Mouse (Mus musculus) lung, postnatal 0 days (tissue): ENCODE data around the gene Olfr646. TPM values are rescaled to one million over a fixed set of nuclear protein-coding genes. Genes with fewer than 3 reads are reported as not detected.

Source experiments
- ATAC-seq: fragments of 200-750 bp; cut with Nextera tagmentation; 2 replicates; pipeline ENCODE4 v1.8.0; 2017; ENCODE audit warnings: moderate library complexity
- DNase-seq: peaks from one replicate; pipeline ENCODE4 v3.0.0-alpha.2; 2016; ENCODE audit warnings: low spot score
- H3K27ac ChIP-seq: fragments of 300-500 bp; sonication (generic); 2 replicates; pipeline ENCODE4 v1.5.1; 2014; ENCODE audit warnings: antibody characterized with exemption, mild to moderate bottlenecking, low read length, mixed read lengths
- H3K27me3 ChIP-seq: fragments of 300-500 bp; sonication (generic); replicated peaks from 2 replicates; pipeline ENCODE4 v1.6.1; 2014; ENCODE audit warnings: low read length, mixed read lengths; ENCODE audit not compliant: insufficient read depth
- H3K36me3 ChIP-seq: fragments of 300-500 bp; sonication (generic); 2 replicates; pipeline ENCODE4 v1.6.1; 2014; ENCODE audit warnings: low read length, mixed read lengths; ENCODE audit not compliant: insufficient read depth
- H3K4me1 ChIP-seq: fragments of 300-500 bp; sonication (generic); 2 replicates; pipeline ENCODE4 v1.6.1; 2014; ENCODE audit warnings: antibody characterized with exemption, low read depth, low read length, mixed read lengths; ENCODE audit not compliant: insufficient read depth
- H3K4me2 ChIP-seq: fragments of 300-500 bp; sonication (generic); replicated peaks from 2 replicates; pipeline ENCODE4 v1.6.1; 2014; ENCODE audit warnings: low read depth, mild to moderate bottlenecking, low read length, moderate library complexity, mixed read lengths
- H3K4me3 ChIP-seq: fragments of 300-500 bp; sonication (generic); 2 replicates; pipeline ENCODE4 v1.5.1; 2014; ENCODE audit warnings: low read depth, low read length
- H3K9ac ChIP-seq: fragments of 300-500 bp; sonication (generic); replicated peaks from 2 replicates; pipeline ENCODE4 v1.6.1; 2014; ENCODE audit warnings: low read depth, mild to moderate bottlenecking
- H3K9me3 ChIP-seq: fragments of 300-500 bp; sonication (generic); 2 replicates; pipeline ENCODE4 v1.6.1; 2016; ENCODE audit warnings: low read length, mixed read lengths
- CTCF ChIP-seq: IDR thresholded peaks from 2 replicates; pipeline ENCODE4 v1.5.1; 2016; ENCODE audit warnings: antibody characterized with exemption, mild to moderate bottlenecking
- EP300 ChIP-seq: IDR thresholded peaks from 2 replicates; pipeline ENCODE4 v1.6.1; 2016; ENCODE audit warnings: antibody characterized with exemption, mild to moderate bottlenecking, control low read depth
- WGBS: fragments of 180-500 bp; shearing (Covaris S2); extraction: QIAGEN DNeasy Blood & Tissue Kit; methylation state at CpG from one replicate; pipeline ENCODE4 v1.1.7; 2014; 5-methylcytosine and 5-hydroxymethylcytosine counted together
- polyA plus RNA-seq: library from polyadenylated mRNA; unstranded; fragments of >200 nt; fragmentation: Nextera tagmentation; extraction: Ambion mirVana; gene quantifications from 2 replicates; pipeline ENCODE4 v1.2.1, GENCODE M21; 2015

Olfr646 gene
- polyA plus RNA-seq, result not detected in 2 replicates

DNA sequence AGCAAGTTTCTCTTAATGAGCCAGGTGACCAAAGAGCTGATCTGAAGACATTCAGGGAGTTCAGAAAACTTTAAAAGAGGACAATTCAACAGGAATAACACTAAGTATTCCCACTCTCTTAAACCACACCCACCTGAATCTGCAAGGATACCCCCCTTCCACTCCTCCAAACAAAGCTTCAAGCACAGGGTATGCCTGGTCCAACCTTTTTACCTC is at the start of gene Olfr646:
Gene Olfr646 (plus strand): TSS at position 117 of the 216 bp plus-strand sequence.
- no peak for TF ChIP-seq CTCF
- no peak for TF ChIP-seq EP300
- no peak within 1 kb of the TSS for H3K4me2 ChIP-seq
- no peaks in the 10 kb centered on the region for H3K9me3 ChIP-seq
- no peak within 1 kb of the TSS for H3K4me3 ChIP-seq
- H3K4me1 ChIP-seq, result no peaks in the 10 kb centered on the region
- no peaks in the 10 kb centered on the region for H3K36me3 ChIP-seq
- H3K9ac ChIP-seq, result no peak within 1 kb of the TSS
- DNase-seq (no peak), ATAC-seq (no peak)
- H3K27me3 ChIP-seq, result no peaks in the 10 kb centered on the region
- no peak within 1 kb of the TSS for H3K27ac ChIP-seq

DNA sequence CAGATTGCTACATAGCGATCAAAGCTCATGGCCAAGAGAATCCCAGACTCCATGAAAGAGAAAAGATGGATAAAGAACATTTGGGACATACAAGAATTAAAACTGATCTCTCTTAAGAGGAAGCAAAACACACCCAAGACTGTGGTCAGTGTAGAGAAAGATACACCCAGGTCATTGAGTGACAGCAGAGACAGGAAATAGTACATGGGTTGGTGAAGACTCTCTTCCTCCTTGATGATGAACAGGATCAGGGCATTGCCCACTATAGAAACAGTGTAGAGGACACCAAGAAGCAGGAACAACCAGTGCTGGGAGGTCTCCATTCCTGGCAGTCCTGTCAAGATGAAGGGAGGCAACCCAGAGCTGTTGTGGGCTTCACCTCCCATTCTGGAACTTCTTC is 45.5 kb upstream of the Olfr646 start:
- H3K4me1 ChIP-seq, result no peaks in the 10 kb centered on the region
- no peak for DNase-seq
- H3K27ac ChIP-seq, result no peak overlapping the region
- no peaks in the 10 kb centered on the region for H3K36me3 ChIP-seq
- H3K4me2 ChIP-seq, result no peak overlapping the region
- ATAC-seq, result no peak
- no peaks in the 10 kb centered on the region for H3K9me3 ChIP-seq
- WGBS, result 81% methylated on average over 1 of the region's 1 CpGs
- H3K4me3 ChIP-seq, result no peak overlapping the region
- no peaks in the 10 kb centered on the region for H3K27me3 ChIP-seq
- TF ChIP-seq EP300, result no peak
- no peak for TF ChIP-seq CTCF
- H3K9ac ChIP-seq, result no peak overlapping the region

- DNase-seq, result no peak
- no peaks in the 10 kb centered on the region for H3K9me3 ChIP-seq
- ATAC-seq, result no peak
- TF ChIP-seq CTCF, result no peak
- TF ChIP-seq EP300, result no peak
- H3K27ac ChIP-seq, result no peak within 1 kb of the TSS
- WGBS, result 37% methylated on average over 2 of the region's 2 CpGs
- no peaks in the 10 kb centered on the region for H3K27me3 ChIP-seq
- H3K4me2 ChIP-seq, result no peak within 1 kb of the TSS
- H3K36me3 ChIP-seq, result no peaks in the 10 kb centered on the region
- H3K4me1 ChIP-seq, result no peaks in the 10 kb centered on the region
- H3K4me3 ChIP-seq, result no peak within 1 kb of the TSS
- H3K9ac ChIP-seq, result no peak within 1 kb of the TSS
Observed at GRCm38 (mm10) chr7:104061345-104061744, 43.3 kb upstream of the Olfr646 start, which contains the start of gene 4930516K23Rik. 4930516K23Rik (minus strand) TSS chr7:104061445.

DNA sequence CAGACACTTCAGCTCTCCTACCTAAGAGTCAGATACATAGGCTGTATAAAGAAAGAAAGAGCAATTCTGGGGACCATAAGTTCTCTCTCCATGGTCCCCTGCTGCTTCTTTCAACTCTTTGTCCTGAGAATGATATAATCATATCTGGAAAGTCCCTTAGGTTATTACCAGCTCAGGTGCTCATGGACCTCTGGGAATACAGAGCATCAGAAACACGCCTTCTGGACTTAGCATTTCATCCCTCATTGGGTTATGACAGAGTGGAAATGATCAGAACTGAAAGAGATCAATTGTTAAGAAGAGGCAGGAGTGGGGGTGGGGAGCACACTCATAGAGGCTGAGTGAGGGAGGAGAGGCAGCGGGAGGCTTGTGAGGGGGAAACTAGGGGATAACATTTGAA is 32.9 kb upstream of the Olfr646 start, which contains the start of gene Olfr644:
Gene Olfr644 (minus strand): TSS at position 101 of the 400 bp plus-strand sequence.
- WGBS, result 58% methylated on average over 2 of the region's 2 CpGs
- no peak within 1 kb of the TSS for H3K9ac ChIP-seq
- H3K36me3 ChIP-seq, result no peaks in the 10 kb centered on the region
- DNase-seq, result no peak
- H3K27ac ChIP-seq, result no peak within 1 kb of the TSS
- ATAC-seq, result no peak
- H3K4me2 ChIP-seq, result no peak within 1 kb of the TSS
- H3K9me3 ChIP-seq, result no peaks in the 10 kb centered on the region
- no peaks in the 10 kb centered on the region for H3K27me3 ChIP-seq
- H3K4me3 ChIP-seq, result no peak within 1 kb of the TSS
- TF ChIP-seq CTCF, result no peak
- TF ChIP-seq EP300, result no peak
- no peaks in the 10 kb centered on the region for H3K4me1 ChIP-seq

- Histone ChIP-seq H3K9ac (no peak within 1 kb of the TSS), H3K4me3 (no peak within 1 kb of the TSS), H3K4me2 (no peak within 1 kb of the TSS), H3K4me1 (no peaks in the 10 kb centered on the region), H3K36me3 (no peaks in the 10 kb centered on the region), H3K27ac (no peak within 1 kb of the TSS), H3K27me3 (no peaks in the 10 kb centered on the region), H3K9me3 (no peaks in the 10 kb centered on the region)
- DNase-seq (no peak), ATAC-seq (no peak)
- no peak for TF ChIP-seq EP300
- TF ChIP-seq CTCF, result no peak
- 71% methylated on average over 1 of the region's 1 CpGs for WGBS
Observed at GRCm38 (mm10) chr7:104085365-104085764, 19.3 kb upstream of the Olfr646 start, which contains the start of gene Olfr645. Olfr645 (minus strand) TSS chr7:104085465.

DNA sequence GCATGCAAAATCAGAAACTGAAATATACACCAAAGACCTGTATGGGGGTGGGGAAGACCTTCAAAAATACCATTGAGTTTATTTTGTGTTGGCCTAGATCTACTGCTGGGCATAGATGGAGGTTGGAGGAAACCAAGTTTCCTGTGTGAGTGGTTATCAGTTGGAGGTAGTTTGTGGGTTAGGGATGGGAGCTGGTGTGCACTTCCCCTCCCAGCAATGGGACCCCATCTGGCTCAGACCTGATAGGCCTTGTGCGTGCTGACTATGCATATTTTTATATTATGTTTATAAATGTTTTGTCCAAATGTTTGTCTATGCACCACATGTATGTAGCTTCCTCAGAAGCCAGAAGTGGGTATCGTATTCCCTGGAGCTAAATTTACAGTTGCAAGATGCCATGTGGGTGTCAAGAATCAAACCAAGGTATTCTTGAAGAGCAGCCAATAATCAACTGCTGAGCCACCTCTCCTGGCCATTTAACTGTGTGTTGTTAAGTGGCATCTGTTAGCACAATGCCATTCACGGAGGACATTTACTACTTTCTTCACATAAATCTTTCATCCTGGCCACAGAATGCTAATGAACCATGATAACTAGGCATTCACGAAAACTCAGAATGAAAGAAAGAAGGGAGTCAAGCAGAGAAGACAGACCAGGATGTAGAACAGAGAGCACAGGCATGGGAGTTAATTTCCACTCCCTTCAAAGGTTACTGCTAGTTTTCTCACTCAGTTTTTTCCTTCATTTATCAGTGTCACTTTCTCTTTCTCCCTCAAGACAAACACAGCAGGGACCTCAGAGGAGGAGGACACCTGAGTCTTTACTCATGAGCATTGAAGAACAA is 538 bp upstream of the Olfr646 start:
- H3K9me3 ChIP-seq, result no peaks in the 10 kb centered on the region
- WGBS, result 67% methylated on average over 4 of the region's 4 CpGs
- ATAC-seq, result no peak

More for the DNA sequence above, 538 bp upstream of the Olfr646 start:
- Histone ChIP-seq H3K4me2 (no peak overlapping the region), H3K4me1 (no peaks in the 10 kb centered on the region), H3K4me3 (no peak overlapping the region), H3K27ac (no peak overlapping the region), H3K36me3 (no peaks in the 10 kb centered on the region), H3K27me3 (no peaks in the 10 kb centered on the region), H3K9ac (no peak overlapping the region)
- no peak for TF ChIP-seq CTCF
- no peak for TF ChIP-seq EP300
- DNase-seq, result no peak
